Mouse (Mus musculus) C2C12 (cell line): ENCODE results near the gene Nppc. TPM values are rescaled to one million over a fixed set of nuclear protein-coding genes. Genes with fewer than 3 reads are reported as not detected.

Experiments
- H3K27me3 ChIP-seq: one replicate; pipeline ENCODE4 v1.6.1; 2011; ENCODE audit not compliant: control insufficient read depth, insufficient read depth, insufficient read length
- H3K36me3 ChIP-seq: one replicate; pipeline ENCODE4 v1.6.1; 2011; ENCODE audit not compliant: control insufficient read depth, insufficient read depth
- H3K4me3 ChIP-seq: one replicate; pipeline ENCODE4 v1.5.1; 2011; ENCODE audit warnings: mild to moderate bottlenecking, control low read depth; ENCODE audit not compliant: poor library complexity, insufficient read depth, severe bottlenecking
- H3K79me2 ChIP-seq: one replicate; pipeline ENCODE4 v1.6.1; 2011; ENCODE audit not compliant: control insufficient read depth, insufficient read depth
- H3K79me3 ChIP-seq: one replicate; pipeline ENCODE4 v1.6.1; 2011; ENCODE audit warnings: low read depth, control low read depth
- H3ac ChIP-seq: one replicate; pipeline ENCODE3; 2011; ENCODE audit warnings: low read depth; ENCODE audit not compliant: control insufficient read depth, insufficient read length
- CEBPB ChIP-seq: IDR thresholded peaks from one replicate; pipeline ENCODE4 v1.6.1; 2011; ENCODE audit warnings: low read depth, mild to moderate bottlenecking, control low read depth, moderate library complexity
- CTCF ChIP-seq: IDR thresholded peaks from one replicate; pipeline ENCODE4 v1.5.1; 2011; ENCODE audit not compliant: control insufficient read depth, insufficient read depth, insufficient read length
- FOSL1 ChIP-seq: IDR thresholded peaks from one replicate; pipeline ENCODE4 v1.8.0; 2011; ENCODE audit warnings: mild to moderate bottlenecking, low read length; ENCODE audit not compliant: poor library complexity, insufficient read depth, severe bottlenecking
- MAX ChIP-seq: IDR thresholded peaks from one replicate; pipeline ENCODE4 v1.6.1; 2011; ENCODE audit warnings: mild to moderate bottlenecking, control low read depth
- MYOD1 ChIP-seq: IDR thresholded peaks from one replicate; pipeline ENCODE4 v1.6.1; 2011; ENCODE audit warnings: low read depth; ENCODE audit not compliant: control insufficient read depth, insufficient read length
- MYOG ChIP-seq: IDR thresholded peaks from one replicate; pipeline ENCODE4 v1.6.1; 2011; ENCODE audit not compliant: control insufficient read depth, insufficient read length; ENCODE audit errors: extremely low read depth
- USF1 ChIP-seq: IDR thresholded peaks from one replicate; pipeline ENCODE4 v1.6.1; 2011; ENCODE audit warnings: low read depth, mild to moderate bottlenecking, control low read depth, moderate library complexity
- microRNA-seq: library from miRNA; unstranded; fragments of <30 nt; microRNA quantifications from one replicate; pipeline ENCODE4, GENCODE M21; 2019; ENCODE audit warnings: borderline microRNAs expressed
- polyA plus RNA-seq: library from polyadenylated mRNA; unstranded; fragments of >200 nt; fragmentation: generic; extraction: Trizol; gene quantifications from one replicate; pipeline ENCODE4 v1.2.1, GENCODE M21; 2012; ENCODE audit warnings: missing spikeins

The Nppc gene
- polyA plus RNA-seq, 1 experiment, result not detected

GRCm38 (mm10) chr1:86630527-86630926 lies 39.8 kb downstream of the Nppc start:
- Histone ChIP-seq H3K79me3 (no peaks in the 10 kb centered on the region), H3K27me3 (no peaks in the 10 kb centered on the region), H3K79me2 (no peaks in the 10 kb centered on the region), H3K4me3 (no peak overlapping the region), H3K36me3 (no peaks in the 10 kb centered on the region), H3ac (no peak overlapping the region)
- TF ChIP-seq MYOD1 (no peak), CTCF (no peak), MAX (no peak), CEBPB (no peak), MYOG (no peak), FOSL1 (no peak), USF1 (no peak)

GRCm38 (mm10) chr1:86629936-86630335 lies 40.4 kb downstream of the Nppc start:
- Histone ChIP-seq H3ac (no peak overlapping the region), H3K27me3 (no peaks in the 10 kb centered on the region), H3K4me3 (no peak overlapping the region), H3K79me2 (no peaks in the 10 kb centered on the region), H3K79me3 (no peaks in the 10 kb centered on the region), H3K36me3 (no peaks in the 10 kb centered on the region)
- no peak for TF ChIP-seq USF1
- no peak for TF ChIP-seq MAX

- Histone ChIP-seq H3K79me3 (no peaks in the 10 kb centered on the region), H3K79me2 (no peaks in the 10 kb centered on the region), H3K4me3 (no peak overlapping the region), H3ac (no peak overlapping the region), H3K27me3 (no peaks in the 10 kb centered on the region), H3K36me3 (no peaks in the 10 kb centered on the region)
- TF ChIP-seq MYOG (no peak), MAX (no peak), MYOD1 (no peak), FOSL1 (no peak), CEBPB (no peak), CTCF (no peak), USF1 (no peak)
Observed at GRCm38 (mm10) chr1:86628270-86628669, 42.1 kb downstream of the Nppc start.

DNA sequence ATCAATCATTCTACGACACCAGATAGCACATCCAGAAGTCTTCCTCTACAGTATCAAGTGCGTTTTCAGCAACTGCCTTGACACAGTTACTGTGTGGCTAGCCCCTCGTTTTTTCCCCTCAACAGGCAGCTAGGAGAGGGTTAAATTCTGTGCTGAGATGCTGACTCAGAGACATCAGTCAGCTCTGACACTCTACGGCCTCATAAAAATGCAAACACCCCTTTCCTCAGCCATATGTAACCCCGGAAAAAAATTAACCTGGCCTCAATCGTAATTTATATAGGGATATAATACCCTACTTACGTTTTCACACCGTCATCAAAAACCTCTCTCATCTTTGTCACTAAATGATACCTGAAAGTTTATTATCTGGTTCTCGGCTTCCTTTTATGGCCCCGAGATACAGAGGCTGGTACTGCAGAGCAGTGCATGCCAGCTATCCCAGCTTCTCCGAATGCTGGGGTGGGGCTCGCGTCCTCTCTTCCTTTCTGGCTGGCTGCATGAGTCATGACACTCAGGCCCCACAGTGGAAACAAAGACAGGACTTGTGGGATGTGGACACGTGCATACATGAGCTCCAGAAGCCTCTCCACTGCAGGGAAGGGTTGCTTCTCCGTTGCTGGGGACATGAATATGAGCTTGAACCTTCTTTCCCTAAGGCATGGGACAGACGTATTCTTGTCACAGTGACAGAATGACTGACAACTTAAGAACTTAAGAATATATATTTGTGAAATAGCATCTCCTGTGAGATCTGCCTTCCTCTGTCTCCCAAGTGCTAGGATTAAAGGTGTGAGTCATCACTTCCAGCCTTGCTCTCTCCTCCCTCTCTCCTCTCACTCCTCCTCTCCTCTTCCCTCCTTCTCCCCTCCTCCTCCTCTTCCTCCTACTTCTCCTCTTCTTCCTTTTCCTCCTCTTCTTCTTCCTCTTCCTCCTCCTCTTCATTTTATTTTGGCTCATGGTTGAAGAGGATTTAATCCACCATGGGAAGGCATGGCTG lies 47.1 kb downstream of the Nppc start:
- peak overlapping the region; percentile 57 for H3ac ChIP-seq
- H3K79me2 ChIP-seq, result no peaks in the 10 kb centered on the region
- TF ChIP-seq USF1 (peak; percentile 65), MAX (peak; percentile 95), FOSL1 (peak; percentile 26), CTCF (no peak)
- H3K36me3 ChIP-seq, result no peaks in the 10 kb centered on the region
- H3K4me3 ChIP-seq, result no peak overlapping the region
- no peaks in the 10 kb centered on the region for H3K27me3 ChIP-seq
- no peaks in the 10 kb centered on the region for H3K79me3 ChIP-seq

GRCm38 (mm10) chr1:86622296-86622695 lies 48.1 kb downstream of the Nppc start:
- no peaks in the 10 kb centered on the region for H3K79me3 ChIP-seq
- no peak overlapping the region for H3K4me3 ChIP-seq
- H3K79me2 ChIP-seq, result no peaks in the 10 kb centered on the region
- no peaks in the 10 kb centered on the region for H3K36me3 ChIP-seq
- TF ChIP-seq CEBPB, result no peak
- no peak for TF ChIP-seq MAX
- no peak for TF ChIP-seq USF1
- TF ChIP-seq CTCF, result no peak
- TF ChIP-seq MYOD1, result no peak
- no peak for TF ChIP-seq MYOG
- no peak for TF ChIP-seq FOSL1
- no peak overlapping the region for H3ac ChIP-seq
- H3K27me3 ChIP-seq, result no peaks in the 10 kb centered on the region

GRCm38 (mm10) chr1:86618454-86619125 lies 51.8 kb downstream of the Nppc start:
- Histone ChIP-seq H3K79me3 (no peaks in the 10 kb centered on the region), H3K27me3 (no peaks in the 10 kb centered on the region), H3K4me3 (no peak overlapping the region), H3K36me3 (no peaks in the 10 kb centered on the region), H3K79me2 (no peaks in the 10 kb centered on the region), H3ac (no peak overlapping the region)
- peak; percentile 28 for TF ChIP-seq CEBPB
- TF ChIP-seq CTCF, result peak; percentile 65
- no peak for TF ChIP-seq FOSL1

Small RNAs within 50 kb of the gene (microRNA-seq; reads per million reads assigned to microRNA genes)
- not detected for gene Gm22955

Other genes with a start within 250 kb of the Nppc start
- 0.02 TPM for gene Nmur1, start 244.3 kb downstream of the Nppc start, polyA plus RNA-seq
- gene Tex44, start 244.2 kb downstream of the Nppc start, polyA plus RNA-seq, result not detected
- gene Ptma, start 143.8 kb downstream of the Nppc start, polyA plus RNA-seq, result 2,542 TPM
- 41.8 TPM for gene Pde6d, start 87.9 kb downstream of the Nppc start, polyA plus RNA-seq
- 25.2 TPM for gene Cops7b, start 87.7 kb downstream of the Nppc start, polyA plus RNA-seq
- gene Dis3l2, start 33.2 kb upstream of the Nppc start, polyA plus RNA-seq, result 6.6 TPM